In the genomic region with DNA sequence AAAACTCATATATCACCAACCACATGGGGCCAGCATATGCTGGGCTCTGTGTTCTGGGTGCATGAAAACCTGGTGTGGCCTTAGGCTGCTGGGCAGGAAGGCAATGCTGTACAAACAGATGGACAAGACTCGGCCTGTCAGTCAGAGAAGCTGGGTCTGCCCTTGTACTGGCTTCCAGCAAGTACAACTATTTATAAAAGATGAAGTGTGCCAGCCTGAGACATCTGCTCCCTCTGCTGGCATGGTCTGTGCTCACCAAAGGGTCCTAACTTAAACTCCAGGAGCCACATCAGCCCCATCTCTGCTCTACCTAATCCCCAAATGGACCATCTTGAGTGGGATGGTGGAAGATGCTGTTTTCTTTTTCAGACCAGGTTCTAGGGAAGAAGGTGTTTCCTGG, we compare ENCODE assay signal across 11 mouse cellular contexts.
DNase-seq lines count a peak whose midpoint lies in the region; ATAC-seq and TF ChIP-seq lines count a peak whose summit lies in the region.
"Had no signal": no experiment of that assay in that cellular context is flagged by ENCODE, and none has a peak within 500 bp of the region (broad histone marks: within the 10 kb centered on the region; RNA-seq: fewer than 3 reads in every experiment).

No protein-coding gene starts in this region.

- no peak overlapping the region for H3K27ac ChIP-seq in heart, adult 2 months
- H3K27ac ChIP-seq in heart, embryonic 10.5 days, result no peak overlapping the region
- H3K27ac ChIP-seq in midbrain, embryonic 11.5 days (ENCODE audit: low read depth, low read length), result no peak overlapping the region

- no peak for ATAC-seq in midbrain, embryonic 11.5 days (ENCODE audit: low FRiP score)

- peak; percentile 61 for TF ChIP-seq CTCF in heart, adult 2 months (IDR thresholded peaks at IDR 0.05)

- intact Hi-C loops in heart, adult 2 months (cut with DNase I), result loop anchor here (2.0 kb wide), 1 partner anchor 84 kb away; no protein-coding TSS in a partner anchor

- no peak overlapping the region for H3K4me2 ChIP-seq in midbrain, embryonic 11.5 days

- H3K9me3 ChIP-seq in heart, embryonic 10.5 days, result no peaks in the 10 kb centered on the region
- H3K9me3 ChIP-seq in midbrain, embryonic 11.5 days (ENCODE audit: control insufficient read depth, low read length), result no peaks in the 10 kb centered on the region
- H3K9me3 ChIP-seq: megakaryocyte, embryonic 14.5 days had no signal

- no peaks in the 10 kb centered on the region for H3K36me3 ChIP-seq in heart, adult 2 months (ENCODE audit: control insufficient read depth, insufficient read depth, low read length)
- H3K36me3 ChIP-seq in heart, embryonic 10.5 days, result no peaks in the 10 kb centered on the region
- H3K36me3 ChIP-seq in midbrain, embryonic 11.5 days (ENCODE audit: control insufficient read depth, insufficient read depth, low read length), result no peaks in the 10 kb centered on the region

- H3K9ac ChIP-seq in heart, adult 2 months (ENCODE audit: low read depth, low read length), result no peak overlapping the region
- no peak overlapping the region for H3K9ac ChIP-seq in midbrain, embryonic 11.5 days (ENCODE audit: low read length)

- TF ChIP-seq POLR2A in heart, adult 2 months (IDR thresholded peaks at IDR 0.05; ENCODE audit: insufficient read depth, low read depth, low read length), result no peak

- peak in 1 of 2 experiments; percentile 17 for DNase-seq in heart, adult 2 months
- no peak for DNase-seq in heart, embryonic 10.5 days (ENCODE audit: low spot score)
- DNase-seq in right cerebral cortex, adult 18-20 months, result peak; percentile 73
- no peak for DNase-seq in right cerebral cortex, postnatal 25 days
- DNase-seq in layer of hippocampus, adult 9-11 months, result peak; percentile 72
- DNase-seq in T-cell, adult 2 months (ENCODE audit: low spot score), result no peak
- DNase-seq in midbrain, embryonic 11.5 days (ENCODE audit: low spot score, missing footprints), result no peak
- DNase-seq: kidney, adult 18-20 months; thymus, postnatal 36 days had no signal

- H3K27me3 ChIP-seq in heart, adult 2 months (ENCODE audit: control insufficient read depth, insufficient read depth, low read length), result no peaks in the 10 kb centered on the region
- 0 out of 2 replicates have a peak, but pooled peaks cover 12% of the 10 kb centered on the region for H3K27me3 ChIP-seq in heart, embryonic 10.5 days (ENCODE audit: insufficient read depth, poor library complexity, severe bottlenecking)
- no peaks in the 10 kb centered on the region for H3K27me3 ChIP-seq in midbrain, embryonic 11.5 days (ENCODE audit: control insufficient read depth, insufficient read depth, low read length)

- 46% methylated on average over 1 of the region's 1 CpGs for WGBS in heart, adult 2 months
- WGBS in heart, embryonic 10.5 days, result 69% methylated on average over 1 of the region's 1 CpGs
- WGBS in midbrain, embryonic 11.5 days, result 65% methylated on average over 1 of the region's 1 CpGs

- no peaks in the 10 kb centered on the region for H3K79me2 ChIP-seq in heart, adult 2 months (replicated peaks; ENCODE audit: control insufficient read depth, insufficient read depth, low read length)

- TF ChIP-seq EP300 in heart, adult 2 months (IDR thresholded peaks at IDR 0.05; ENCODE audit: insufficient read depth, low read depth, low read length), result no peak

- no peak overlapping the region for H3K4me3 ChIP-seq in heart, adult 2 months
- no peak overlapping the region for H3K4me3 ChIP-seq in heart, embryonic 10.5 days
- no peak overlapping the region for H3K4me3 ChIP-seq in midbrain, embryonic 11.5 days (ENCODE audit: low read depth, low read length)
- H3K4me3 ChIP-seq: erythroblast, embryonic 14.5 days; megakaryocyte, embryonic 14.5 days had no signal

- no peaks in the 10 kb centered on the region for H3K4me1 ChIP-seq in heart, adult 2 months (ENCODE audit: control insufficient read depth, insufficient read depth, low read length)
- H3K4me1 ChIP-seq in heart, embryonic 10.5 days, result no peaks in the 10 kb centered on the region
- H3K4me1 ChIP-seq in midbrain, embryonic 11.5 days (ENCODE audit: control insufficient read depth, insufficient read depth, low read length), result peaks cover 9% of the 10 kb centered on the region
- H3K4me1 ChIP-seq: megakaryocyte, embryonic 14.5 days had no signal

Comparison
In these comparisons a context has a peak if more than half of its experiments do, and no peak if none do; other contexts are left out.
1. DNase-seq: peak in right cerebral cortex, adult 18-20 months (single experiment) and layer of hippocampus, adult 9-11 months (single experiment); none in heart, embryonic 10.5 days (single experiment), right cerebral cortex, postnatal 25 days (single experiment), T-cell, adult 2 months (single experiment) and midbrain, embryonic 11.5 days (single experiment).